ENCODE assay signal across 7 mouse cellular contexts in genomic region chr19:5800350-5800631, GRCm38 (mm10). TPM values are rescaled to one million over a fixed set of nuclear protein-coding genes. Genes with fewer than 3 reads are reported as not detected.
DNase-seq lines count a peak whose midpoint lies in the region; ATAC-seq and TF ChIP-seq lines count a peak whose summit lies in the region.

No protein-coding gene starts in this region.

- H3K9me3 ChIP-seq in embryonic facial prominence, embryonic 12.5 days: no peaks in the 10 kb centered on the region
- no peaks in the 10 kb centered on the region for H3K9me3 ChIP-seq in intestine, embryonic 15.5 days
- H3K9me3 ChIP-seq in neural tube, embryonic 14.5 days (ENCODE audit: control insufficient read depth, low read length): no peaks in the 10 kb centered on the region

- H3K9ac ChIP-seq in embryonic facial prominence, embryonic 12.5 days: peak overlapping the region; percentile 99
- peak overlapping the region; percentile 89 for H3K9ac ChIP-seq in intestine, embryonic 15.5 days
- H3K9ac ChIP-seq in neural tube, embryonic 14.5 days (replicated peaks; ENCODE audit: low read depth, low read length): peak overlapping the region; percentile 95

- intact Hi-C loops in left cerebral cortex, postnatal 36 days (cut with DNase I): no loop called here

- DNase-seq in lung, adult 2 months: no peak
- DNase-seq in lung, postnatal 25 days (ENCODE audit: low spot score): no peak
- DNase-seq in left cerebral cortex, postnatal 36 days (ENCODE audit: low spot score in 2 of 2): no peak
- DNase-seq in adrenal gland, postnatal 10 days: no peak

- H3K27ac ChIP-seq in embryonic facial prominence, embryonic 12.5 days: peak overlapping the region; percentile 99
- peak overlapping the region; percentile 84 for H3K27ac ChIP-seq in intestine, embryonic 15.5 days
- peak overlapping the region; percentile 86 for H3K27ac ChIP-seq in neural tube, embryonic 14.5 days (ENCODE audit: low read depth, low read length)

- TF ChIP-seq CTCF in lung, adult 2 months (IDR thresholded peaks at IDR 0.05; ENCODE audit: insufficient read depth, low read length): no peak

- H3K4me1 ChIP-seq in lung, adult 2 months (ENCODE audit: control insufficient read depth, insufficient read depth, low read length): peaks cover 28% of the 10 kb centered on the region
- H3K4me1 ChIP-seq in embryonic facial prominence, embryonic 12.5 days: peaks cover 32% of the 10 kb centered on the region
- peaks cover 30% of the 10 kb centered on the region for H3K4me1 ChIP-seq in intestine, embryonic 15.5 days (replicated peaks)
- H3K4me1 ChIP-seq in neural tube, embryonic 14.5 days (ENCODE audit: control insufficient read depth, insufficient read depth, low read length): peaks cover 33% of the 10 kb centered on the region

- TF ChIP-seq POLR2A in lung, adult 2 months (IDR thresholded peaks at IDR 0.05; ENCODE audit: borderline replicate concordance, extremely low read depth, low read depth, low read length): no peak

- no peaks in the 10 kb centered on the region for H3K27me3 ChIP-seq in embryonic facial prominence, embryonic 12.5 days
- H3K27me3 ChIP-seq in intestine, embryonic 15.5 days (replicated peaks): no peaks in the 10 kb centered on the region
- peaks cover 4% of the 10 kb centered on the region; the same call in 1 of the 2 replicates for H3K27me3 ChIP-seq in neural tube, embryonic 14.5 days (ENCODE audit: control insufficient read depth, insufficient read depth, low read length)

- H3K4me3 ChIP-seq in lung, adult 2 months (replicated peaks; ENCODE audit: extremely low read depth, low read depth, low read length): peak overlapping the region; percentile 100
- H3K4me3 ChIP-seq in embryonic facial prominence, embryonic 12.5 days: peak overlapping the region; percentile 100
- H3K4me3 ChIP-seq in intestine, embryonic 15.5 days (replicated peaks): peak overlapping the region; percentile 64
- H3K4me3 ChIP-seq in neural tube, embryonic 14.5 days (ENCODE audit: low read depth, low read length): peak overlapping the region; percentile 98

- H3K4me2 ChIP-seq in embryonic facial prominence, embryonic 12.5 days (replicated peaks): peak overlapping the region; percentile 77
- peak overlapping the region; percentile 81 for H3K4me2 ChIP-seq in intestine, embryonic 15.5 days (replicated peaks)
- H3K4me2 ChIP-seq in neural tube, embryonic 14.5 days (ENCODE audit: low read depth, low read length): peak overlapping the region; percentile 100

- WGBS in lung, adult 2 months: 0% methylated on average over 2 of the region's 2 CpGs
- 0% methylated on average over 2 of the region's 2 CpGs for WGBS in embryonic facial prominence, embryonic 12.5 days
- 1% methylated on average over 2 of the region's 2 CpGs for WGBS in intestine, embryonic 15.5 days
- 0% methylated on average over 2 of the region's 2 CpGs for WGBS in neural tube, embryonic 14.5 days

- no peak for ATAC-seq in embryonic facial prominence, embryonic 12.5 days (ENCODE audit: insufficient number of reproducible peaks, insufficient read depth, low FRiP score, low TSS enrichment)
- ATAC-seq in intestine, embryonic 15.5 days: no peak
- ATAC-seq in neural tube, embryonic 14.5 days (ENCODE audit: low read depth): no peak

- H3K36me3 ChIP-seq in embryonic facial prominence, embryonic 12.5 days: peaks cover 39% of the 10 kb centered on the region
- H3K36me3 ChIP-seq in intestine, embryonic 15.5 days: peaks cover 20% of the 10 kb centered on the region
- H3K36me3 ChIP-seq in neural tube, embryonic 14.5 days (ENCODE audit: control insufficient read depth, insufficient read depth, low read length): peaks cover 26% of the 10 kb centered on the region

RNA-seq across cellular contexts. Expression of gene Scyl1, which starts 29.1 kb away (rescaled TPM):
- 113 and 116 TPM in 2 replicates for polyA plus RNA-seq in lung, adult 2 months (2012; rRNA removed)
- polyA plus RNA-seq in embryonic facial prominence, embryonic 12.5 days (2016; fragmentation: Nextera tagmentation; extraction: Ambion mirVana): 78.8 and 80.0 TPM in 2 replicates
- 60.6 and 60.9 TPM in 2 replicates for polyA plus RNA-seq in intestine, embryonic 15.5 days (2015; fragmentation: Nextera tagmentation; extraction: Ambion mirVana)
- polyA plus RNA-seq in neural tube, embryonic 14.5 days (2014; fragmentation: Nextera tagmentation; extraction: Ambion mirVana): 78.5 and 78.6 TPM in 2 replicates
- 10 to 100 TPM; 90.5 to 98.8 TPM for total RNA-seq in left cerebral cortex, postnatal 36 days (2021)
- total RNA-seq in adrenal gland, postnatal 10 days (2021): 10 to 100 TPM; 86.7 to 96.5 TPM

RNA-seq across cellular contexts. Expression of gene Ltbp3, which starts 59.6 kb away (rescaled TPM):
- 236 and 238 TPM in 2 replicates for polyA plus RNA-seq in lung, adult 2 months (2012; rRNA removed)
- 25.3 and 27.0 TPM in 2 replicates for polyA plus RNA-seq in embryonic facial prominence, embryonic 12.5 days (2016; fragmentation: Nextera tagmentation; extraction: Ambion mirVana)
- polyA plus RNA-seq in intestine, embryonic 15.5 days (2015; fragmentation: Nextera tagmentation; extraction: Ambion mirVana): 20.7 and 21.7 TPM in 2 replicates
- 14.0 and 25.7 TPM in 2 replicates for polyA plus RNA-seq in neural tube, embryonic 14.5 days (2014; fragmentation: Nextera tagmentation; extraction: Ambion mirVana)
- 10 to 100 TPM; 25.1 to 40.3 TPM for total RNA-seq in left cerebral cortex, postnatal 36 days (2021)
- 100 to 1,000 TPM; 185 to 250 TPM for total RNA-seq in adrenal gland, postnatal 10 days (2021)
